Mouse (Mus musculus) bone marrow macrophage, adult 2 months (primary cell): ENCODE results near the gene Ikbip. TPM values are rescaled to one million over a fixed set of nuclear protein-coding genes. Genes with fewer than 3 reads are reported as not detected.

Source experiments
- H3K27ac ChIP-seq: 2 replicates; pipeline ENCODE4 v1.5.1; 2012; ENCODE audit warnings: low read depth, low read length; ENCODE audit not compliant: insufficient read depth
- H3K4me1 ChIP-seq: 2 replicates; pipeline ENCODE4 v1.6.1; 2012; ENCODE audit warnings: low read length; ENCODE audit not compliant: control insufficient read depth, insufficient read depth
- H3K4me3 ChIP-seq: 2 replicates; pipeline ENCODE4 v1.5.1; 2012; ENCODE audit warnings: mild to moderate bottlenecking, low read length, moderate library complexity; ENCODE audit not compliant: insufficient read depth
- CTCF ChIP-seq: IDR thresholded peaks from 2 replicates; pipeline ENCODE4 v1.5.1; 2012; ENCODE audit warnings: low read depth, mild to moderate bottlenecking, low read length, moderate library complexity
- POLR2A ChIP-seq: IDR thresholded peaks from 2 replicates; pipeline ENCODE4 v1.6.1; 2012; ENCODE audit warnings: mild to moderate bottlenecking, low read depth, low read length, borderline replicate concordance
- polyA plus RNA-seq: library from polyadenylated mRNA; stranded (reverse); fragments of >200 nt; gene quantifications from 2 replicates; pipeline ENCODE4 v1.2.4, GENCODE M21; 2012; ENCODE audit not compliant: missing spikeins, insufficient read depth, insufficient read length

Gene Ikbip
- polyA plus RNA-seq, 1 experiment, result 20.4 TPM

GRCm38 (mm10) chr10:91080540-91080939, 2.2 kb upstream of the Ikbip start:
- Histone ChIP-seq H3K4me1 (peaks cover 13% of the 10 kb centered on the region), H3K27ac (no peak overlapping the region; the same call in 1 of the 2 replicates), H3K4me3 (peak overlapping the region; percentile 20; the same call in 1 of the 2 replicates)
- TF ChIP-seq POLR2A (no peak), CTCF (no peak)

DNA sequence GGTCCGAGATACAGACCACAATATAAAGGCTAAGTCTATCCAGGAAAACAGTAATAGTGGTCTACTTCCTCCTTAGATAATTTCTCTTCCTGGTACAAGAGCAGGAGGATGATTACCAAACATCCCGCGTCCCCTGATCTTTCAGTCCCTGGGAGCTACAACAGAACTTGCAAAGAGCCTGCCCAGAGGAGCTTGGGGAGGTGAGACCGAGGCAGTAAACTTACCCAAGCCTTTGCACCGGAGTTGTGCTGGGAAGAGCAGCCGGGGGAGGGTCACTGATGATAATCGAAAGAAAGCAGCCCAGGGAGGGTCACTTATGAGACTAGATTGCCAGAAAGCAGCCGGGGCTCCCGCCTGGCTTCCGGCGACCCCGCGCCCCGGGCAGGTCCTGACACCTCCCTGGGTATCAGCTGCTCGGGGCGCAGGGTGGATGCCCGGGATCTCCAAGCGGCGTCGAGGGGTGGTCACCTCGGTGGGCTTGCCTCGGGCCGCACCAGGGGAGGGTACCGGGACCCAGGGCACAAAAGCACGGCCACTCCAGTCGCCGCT, 707 bp upstream of the Ikbip start:
- H3K4me1 ChIP-seq, result peaks cover 9% of the 10 kb centered on the region

GRCm38 (mm10) chr10:91083393-91083927, 720 bp downstream of the Ikbip start:
- Histone ChIP-seq H3K4me1 (peaks cover 7% of the 10 kb centered on the region), H3K27ac (no peak overlapping the region), H3K4me3 (peak overlapping the region; percentile 81)
- TF ChIP-seq POLR2A (no peak), CTCF (no peak)

More for the DNA sequence above, 707 bp upstream of the Ikbip start:
- peak overlapping the region; percentile 92 for H3K27ac ChIP-seq
- peak overlapping the region; percentile 92 for H3K4me3 ChIP-seq
- no peak for TF ChIP-seq CTCF
- no peak for TF ChIP-seq POLR2A

GRCm38 (mm10) chr10:91092812-91093211, 10.1 kb downstream of the Ikbip start:
- TF ChIP-seq POLR2A (no peak), CTCF (no peak)
- Histone ChIP-seq H3K27ac (no peak overlapping the region), H3K4me3 (no peak overlapping the region), H3K4me1 (peaks cover 5% of the 10 kb centered on the region)

GRCm38 (mm10) chr10:91094251-91095104, 11.7 kb downstream of the Ikbip start:
- Histone ChIP-seq H3K4me1 (peaks cover 5% of the 10 kb centered on the region), H3K4me3 (no peak overlapping the region), H3K27ac (no peak overlapping the region)
- no peak for TF ChIP-seq CTCF
- no peak for TF ChIP-seq POLR2A

- H3K4me1 ChIP-seq, result peaks cover 5% of the 10 kb centered on the region
- TF ChIP-seq POLR2A (no peak), CTCF (no peak)
- no peak overlapping the region for H3K4me3 ChIP-seq
- H3K27ac ChIP-seq, result no peak overlapping the region
Observed at GRCm38 (mm10) chr10:91098056-91098455, 15.3 kb downstream of the Ikbip start.

DNA sequence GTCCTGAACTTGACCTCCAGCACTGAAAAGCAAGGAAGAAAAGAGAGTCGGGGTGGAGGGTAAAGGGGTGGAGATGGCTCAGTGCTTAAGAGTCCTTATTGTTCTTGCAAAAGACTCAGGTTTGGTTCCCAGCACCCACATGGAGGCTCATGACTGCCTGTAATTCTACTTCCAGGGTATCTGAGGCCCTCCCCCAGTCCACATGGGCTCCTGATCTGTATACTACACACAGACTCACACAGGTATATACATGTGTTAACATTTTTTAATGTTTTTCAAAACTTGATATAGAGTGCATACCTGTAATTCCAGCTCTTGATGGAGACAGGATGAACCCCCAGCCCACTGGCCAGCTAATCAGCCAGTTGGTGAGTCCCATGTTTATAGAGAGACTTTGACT, 17.4 kb downstream of the Ikbip start:
- TF ChIP-seq POLR2A, result no peak
- TF ChIP-seq CTCF, result no peak
- H3K4me1 ChIP-seq, result no peaks in the 10 kb centered on the region
- no peak overlapping the region for H3K27ac ChIP-seq
- no peak overlapping the region for H3K4me3 ChIP-seq

DNA sequence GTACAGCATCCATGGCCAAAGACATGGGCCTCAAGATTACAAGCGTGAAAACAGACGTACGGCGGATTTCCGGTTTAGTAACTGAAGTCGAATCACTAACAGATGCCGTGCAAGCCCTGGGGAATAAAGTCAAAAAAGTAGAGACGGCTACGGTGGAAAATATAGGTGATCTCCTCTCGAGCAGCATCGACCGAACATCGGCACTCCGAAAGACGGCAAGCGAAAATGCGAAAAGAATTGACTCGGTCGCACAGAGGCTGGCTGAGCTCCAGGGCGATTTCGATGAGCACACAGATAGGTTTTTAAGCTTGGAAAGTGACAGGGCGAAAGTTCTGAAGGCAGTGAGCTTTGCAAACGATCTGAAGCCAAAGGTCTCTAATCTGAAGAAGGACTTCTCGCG, 19.2 kb downstream of the Ikbip start:
- TF ChIP-seq POLR2A (no peak), CTCF (no peak)
- Histone ChIP-seq H3K4me3 (no peak overlapping the region), H3K27ac (no peak overlapping the region), H3K4me1 (no peaks in the 10 kb centered on the region)

DNA sequence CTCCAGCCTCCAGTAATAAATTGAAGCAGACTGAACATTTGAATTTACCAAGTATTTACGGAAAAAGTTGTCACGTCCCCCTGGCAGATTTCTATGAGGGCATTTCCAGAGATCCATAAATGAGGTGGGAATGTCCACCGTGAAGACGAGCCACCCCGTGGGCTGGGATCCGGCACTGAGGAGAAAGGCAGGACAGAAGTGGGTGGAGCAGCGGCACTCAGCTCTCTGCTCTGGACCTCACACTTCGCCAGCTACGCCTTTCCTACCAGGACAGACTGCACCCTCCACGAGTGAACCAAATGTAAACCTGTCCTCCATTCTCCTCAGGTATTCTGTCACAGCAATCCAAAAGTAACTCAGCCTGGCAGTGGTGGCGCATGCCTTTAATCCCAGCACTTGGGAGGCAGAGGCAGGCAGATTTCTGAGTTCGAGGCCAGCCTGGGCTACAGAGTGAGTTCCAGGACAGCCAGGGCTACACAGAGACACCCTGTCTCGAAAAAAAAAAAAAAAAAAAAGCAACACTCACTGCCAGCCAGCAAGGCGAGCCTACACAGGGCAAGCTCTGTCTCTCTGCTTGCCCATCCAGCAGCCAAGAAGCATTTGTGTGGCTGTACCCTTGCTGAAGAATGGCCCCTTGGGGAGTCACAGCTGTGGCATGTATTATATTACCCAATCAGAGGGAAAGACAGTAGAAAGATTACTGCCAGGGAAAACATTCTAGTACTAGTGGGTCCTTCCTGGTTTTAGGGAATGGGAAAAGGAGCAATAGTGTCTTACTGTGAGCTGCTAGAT, 20.3 kb downstream of the Ikbip start:
- Histone ChIP-seq H3K27ac (no peak overlapping the region), H3K4me1 (no peaks in the 10 kb centered on the region), H3K4me3 (no peak overlapping the region)
- TF ChIP-seq POLR2A, result no peak
- no peak for TF ChIP-seq CTCF
